Mouse (Mus musculus): ENCODE results near the gene Adgrb2.

DNA sequence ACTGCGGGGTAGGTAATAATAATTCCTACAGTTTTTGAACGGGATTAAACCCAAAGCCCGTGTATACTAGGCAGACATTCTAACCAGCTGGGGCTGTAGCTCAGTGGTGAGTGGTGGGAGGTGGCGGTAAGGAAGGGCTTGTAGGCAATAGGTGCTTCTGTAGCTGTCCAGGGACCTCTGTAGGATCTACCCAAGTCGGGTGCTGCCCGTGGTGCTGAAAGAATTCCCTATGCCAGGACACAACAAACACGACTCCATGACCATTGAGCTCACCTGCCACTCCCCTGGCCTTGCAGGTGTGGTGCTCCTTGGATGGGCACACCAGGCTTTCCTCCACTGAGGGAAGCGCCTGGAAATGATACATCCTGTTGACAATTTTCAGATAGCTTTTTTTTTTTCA lies 40.9 kb downstream of the Adgrb2 start:
- no peak for TF ChIP-seq CTCF (IDR thresholded peaks at IDR 0.05; ENCODE audit: extremely low read depth, insufficient read length, insufficient replicate concordance, low read depth, low read length)
- TF ChIP-seq POLR2A (IDR thresholded peaks at IDR 0.05; ENCODE audit: low read depth, low read length): no peak

Measured in small intestine, adult 2 months (tissue).